Mouse (Mus musculus): Measurements from ENCODE around the gene Rfc2. TPM values are rescaled to one million over a fixed set of nuclear protein-coding genes. Genes with fewer than 3 reads are reported as not detected.
A peak's percentile ranks its signal among the peaks of the same experiment; 100 is the strongest.
"Not testable (repeated sequence)": the region's sequence is repeated elsewhere in the genome, so short reads cannot be mapped to it uniquely, and the experiment has no call there.

Rfc2 gene
- total RNA-seq, 2 experiments from 2014 or later, result 49.3 to 57.6 TPM

DNA sequence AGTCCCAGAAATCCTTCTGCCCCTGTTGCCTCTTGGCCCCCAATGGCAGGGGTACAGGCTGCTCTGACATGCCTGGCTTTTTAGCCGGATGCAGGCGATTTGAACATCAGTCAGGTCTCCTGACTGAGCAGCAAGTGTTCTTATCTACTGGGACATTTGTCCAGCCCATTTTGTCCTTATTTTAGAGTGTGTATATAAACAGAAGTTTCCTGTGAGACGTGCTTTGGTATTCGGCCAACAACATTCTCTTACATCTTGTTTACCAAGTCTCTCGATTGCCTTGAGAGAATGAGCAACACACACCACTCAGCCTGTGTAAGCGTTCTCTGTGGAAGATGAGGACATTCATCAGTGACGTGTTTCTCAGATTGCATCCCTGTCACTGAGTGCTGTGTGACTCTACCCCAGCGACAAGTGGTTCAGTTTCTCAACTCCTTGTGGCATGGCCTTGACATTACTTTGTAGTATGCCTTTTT, 63.5 kb downstream of the Rfc2 start:
- DNase-seq (ENCODE audit: low spot score in 2 of 2), result no peak

DNA sequence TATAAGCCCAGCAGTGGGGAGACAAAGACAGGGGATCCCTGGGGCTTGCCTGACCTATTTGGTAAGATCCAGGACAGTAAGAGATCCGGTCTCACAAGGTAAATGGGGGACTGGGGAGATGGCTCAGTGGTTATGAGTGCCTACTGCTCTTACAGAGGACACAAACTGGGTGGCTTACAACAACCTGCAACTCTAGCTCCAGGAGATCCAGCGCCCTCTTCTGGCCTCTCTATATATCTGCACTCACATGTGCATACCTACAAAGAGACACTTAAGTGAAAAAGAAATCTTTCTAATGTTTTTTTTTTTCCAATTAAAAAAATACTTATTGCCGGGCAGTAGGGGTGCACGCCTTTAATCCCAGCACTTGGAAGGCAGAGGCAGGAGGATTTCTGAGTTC, 65.3 kb downstream of the Rfc2 start:
- no peak for DNase-seq (ENCODE audit: low spot score in 2 of 2)

DNA sequence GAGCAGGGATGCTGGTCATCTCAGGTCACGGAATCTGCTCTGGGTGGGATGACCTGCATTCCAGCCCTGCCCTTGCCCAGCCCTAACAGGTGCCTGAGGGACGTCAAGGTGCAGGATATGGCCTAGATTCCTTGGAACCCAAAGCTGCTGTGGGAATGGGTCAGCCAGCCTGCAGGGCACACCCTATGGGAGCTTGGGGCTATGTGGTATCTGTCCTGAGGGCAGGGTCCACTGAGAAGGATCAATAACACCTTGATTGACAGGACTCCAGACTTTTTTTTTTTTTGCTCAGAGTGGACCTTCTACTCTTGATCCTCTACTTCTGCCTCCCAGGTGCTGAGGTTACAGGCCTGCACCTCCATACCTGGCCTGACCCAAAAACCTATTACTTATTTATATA, 66.2 kb downstream of the Rfc2 start:
- no peak for DNase-seq (ENCODE audit: low spot score in 2 of 2)

DNA sequence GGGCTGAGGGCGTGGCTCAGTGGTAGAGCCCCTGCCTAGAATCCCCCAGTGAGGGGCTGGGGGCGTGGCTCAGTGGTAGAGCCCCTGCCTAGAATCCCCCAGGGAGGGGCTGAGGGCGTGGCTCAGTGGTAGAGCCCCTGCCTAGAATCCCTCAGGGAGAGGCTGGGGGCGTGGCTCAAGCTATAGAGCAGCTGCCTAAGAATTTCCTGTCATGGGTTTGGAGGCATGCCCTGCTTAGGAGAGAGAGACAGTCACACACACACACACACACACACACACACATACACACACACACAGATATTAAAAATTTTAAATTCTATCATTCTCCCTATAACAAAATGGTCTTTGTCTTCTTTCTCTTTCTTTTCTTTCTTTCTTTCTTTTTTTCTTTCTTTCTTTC, 67.8 kb downstream of the Rfc2 start:
- DNase-seq (ENCODE audit: low spot score in 2 of 2), result not testable (repeated sequence)

DNA sequence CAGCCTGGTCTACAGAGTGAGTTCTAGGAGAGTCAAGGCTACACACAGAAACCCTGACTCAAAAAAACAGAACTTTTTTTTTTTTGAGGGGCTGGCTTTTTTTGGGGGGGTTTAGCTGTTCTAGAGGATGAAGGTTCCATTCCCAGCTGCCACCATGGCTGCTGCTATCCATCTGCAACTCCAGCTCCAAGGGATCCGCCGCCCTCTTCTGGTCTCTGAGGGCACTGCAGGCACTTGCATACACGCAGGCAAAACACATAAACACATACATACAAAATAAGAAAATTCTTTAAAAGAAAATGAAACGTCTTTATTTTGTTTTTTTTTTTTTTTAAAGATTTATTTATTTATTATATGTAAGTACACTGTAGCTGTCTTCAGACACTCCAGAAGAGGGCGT, 69.8 kb downstream of the Rfc2 start:
- peak in 1 of 2 experiments; percentile 48 for DNase-seq (ENCODE audit: low spot score in 2 of 2)

Small RNA genes within 50 kb of the gene (microRNA-seq; reads per million reads assigned to microRNA genes)
- gene Mir7228, result 0 reads per million in 2 experiments

Other genes with a start within 250 kb of the Rfc2 start
- 10 to 100 TPM; 19.8 to 27.3 TPM for gene Gtf2ird1, start 124.7 kb upstream of the Rfc2 start, total RNA-seq (2021)
- gene Clip2, start 28.9 kb upstream of the Rfc2 start, total RNA-seq (2021), result 100 to 1,000 TPM; 106 to 107 TPM
- gene Syna, start 21.2 kb upstream of the Rfc2 start, total RNA-seq (2021), result 1 to 10 TPM; 3.8 to 4.3 TPM
- gene Lat2, start 33.7 kb downstream of the Rfc2 start, total RNA-seq (2021), result 1 to 10 TPM; 1.8 to 3.9 TPM
- 100 to 1,000 TPM; 295 to 322 TPM for gene Eif4h, start 58.1 kb downstream of the Rfc2 start, total RNA-seq (2021)
- gene Limk1, start 107.2 kb downstream of the Rfc2 start, total RNA-seq (2021), result 10 to 100 TPM; 39.9 to 44.8 TPM
- gene Eln, start 166.0 kb downstream of the Rfc2 start, total RNA-seq (2021), result 1 to 10 TPM; 7.1 to 8.2 TPM

Data from layer of hippocampus, adult 18-20 months (tissue).